Mouse (Mus musculus): ENCODE measurements around the gene Itm2c. TPM values are rescaled to one million over a fixed set of nuclear protein-coding genes. Genes with fewer than 3 reads are reported as not detected.

The Itm2c gene
- total and polyA plus RNA-seq, 3 experiments: 67.5 to 149 (median 69.9) TPM

GRCm38 (mm10) chr1:85949085-85949684, 55.1 kb downstream of the Itm2c start:
- Histone ChIP-seq H3K9me3 (replicated peaks) (peaks cover 2% of the 10 kb centered on the region; the same call in 1 of the 2 replicates), H3K27me3 (ENCODE audit: insufficient read depth, low read length) (0 out of 2 replicates have a peak, but pooled peaks cover 1% of the 10 kb centered on the region), H3K4me1 (ENCODE audit: insufficient read depth, low read depth, low read length) (peaks cover 3% of the 10 kb centered on the region; the same call in 1 of the 2 replicates), H3K36me3 (replicated peaks) (no peaks in the 10 kb centered on the region), H3K4me3 (ENCODE audit: low read depth, low read length) (no peak overlapping the region)
- ATAC-seq (ENCODE audit: extremely low read depth, insufficient number of reproducible peaks, low FRiP score, poor library complexity, severe bottlenecking) (no peak), DNase-seq (ENCODE audit: low spot score) (no peak)
- no peak for TF ChIP-seq GATA2 (IDR thresholded peaks at IDR 0.05; ENCODE audit: borderline replicate concordance, low read depth, low read length)

DNA sequence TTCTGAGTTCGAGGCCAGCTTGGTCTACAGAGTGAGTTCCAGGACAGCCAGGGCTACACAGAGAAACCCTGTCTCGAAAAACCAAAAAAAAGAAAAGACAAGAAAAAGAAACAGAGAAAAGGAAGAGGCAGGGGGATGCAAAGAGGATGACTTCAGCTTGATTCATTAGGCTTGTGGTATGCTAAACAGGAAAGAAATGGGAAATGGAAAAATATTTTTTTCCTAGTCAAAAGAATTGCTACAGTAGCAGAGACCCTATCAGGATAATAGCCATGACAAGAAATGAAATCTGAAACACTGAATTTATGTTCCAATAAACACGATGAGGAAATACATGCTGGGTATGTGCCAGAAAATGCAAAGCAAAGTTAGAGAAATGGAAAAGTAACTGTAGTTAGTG, 61.1 kb downstream of the Itm2c start:
- H3K4me3 ChIP-seq (ENCODE audit: low read depth, low read length): no peak overlapping the region
- H3K36me3 ChIP-seq (replicated peaks): no peaks in the 10 kb centered on the region
- peaks cover 12% of the 10 kb centered on the region for H3K27me3 ChIP-seq (ENCODE audit: insufficient read depth, low read length)
- ATAC-seq (ENCODE audit: extremely low read depth, insufficient number of reproducible peaks, low FRiP score, poor library complexity, severe bottlenecking): no peak
- peaks cover 37% of the 10 kb centered on the region for H3K4me1 ChIP-seq (ENCODE audit: insufficient read depth, low read depth, low read length)
- TF ChIP-seq POLR2AphosphoS5 (IDR thresholded peaks at IDR 0.05; ENCODE audit: insufficient replicate concordance, low read depth, low read length) (no peak), GATA1 (IDR thresholded peaks at IDR 0.05; ENCODE audit: borderline replicate concordance, low read length) (no peak), GATA2 (IDR thresholded peaks at IDR 0.05; ENCODE audit: borderline replicate concordance, low read depth, low read length) (no peak), TAL1 (conservative IDR thresholded peaks at IDR 0.05; ENCODE audit: low read depth, low read length) (no peak), CTCF (IDR thresholded peaks at IDR 0.05; ENCODE audit: low read depth, low read length) (no peak)
- no peaks in the 10 kb centered on the region for H3K9me3 ChIP-seq (replicated peaks)
- DNase-seq (ENCODE audit: low spot score): no peak

GRCm38 (mm10) chr1:85957290-85957689, 63.2 kb downstream of the Itm2c start:
- no peak overlapping the region; the same call in 1 of the 2 replicates for H3K4me3 ChIP-seq (ENCODE audit: low read depth, low read length)
- no peaks in the 10 kb centered on the region for H3K36me3 ChIP-seq (replicated peaks)
- ATAC-seq (ENCODE audit: extremely low read depth, insufficient number of reproducible peaks, low FRiP score, poor library complexity, severe bottlenecking) (no peak), DNase-seq (ENCODE audit: low spot score) (no peak)
- peaks cover 56% of the 10 kb centered on the region for H3K4me1 ChIP-seq (ENCODE audit: insufficient read depth, low read depth, low read length)
- H3K9me3 ChIP-seq (replicated peaks): no peaks in the 10 kb centered on the region
- peaks cover 12% of the 10 kb centered on the region for H3K27me3 ChIP-seq (ENCODE audit: insufficient read depth, low read length)
- TF ChIP-seq CTCF (IDR thresholded peaks at IDR 0.05; ENCODE audit: low read depth, low read length): no peak
- no peak for TF ChIP-seq POLR2AphosphoS5 (IDR thresholded peaks at IDR 0.05; ENCODE audit: insufficient replicate concordance, low read depth, low read length)
- TF ChIP-seq GATA2 (IDR thresholded peaks at IDR 0.05; ENCODE audit: borderline replicate concordance, low read depth, low read length): no peak
- no peak for TF ChIP-seq GATA1 (IDR thresholded peaks at IDR 0.05; ENCODE audit: borderline replicate concordance, low read length)
- no peak for TF ChIP-seq TAL1 (conservative IDR thresholded peaks at IDR 0.05; ENCODE audit: low read depth, low read length)

DNA sequence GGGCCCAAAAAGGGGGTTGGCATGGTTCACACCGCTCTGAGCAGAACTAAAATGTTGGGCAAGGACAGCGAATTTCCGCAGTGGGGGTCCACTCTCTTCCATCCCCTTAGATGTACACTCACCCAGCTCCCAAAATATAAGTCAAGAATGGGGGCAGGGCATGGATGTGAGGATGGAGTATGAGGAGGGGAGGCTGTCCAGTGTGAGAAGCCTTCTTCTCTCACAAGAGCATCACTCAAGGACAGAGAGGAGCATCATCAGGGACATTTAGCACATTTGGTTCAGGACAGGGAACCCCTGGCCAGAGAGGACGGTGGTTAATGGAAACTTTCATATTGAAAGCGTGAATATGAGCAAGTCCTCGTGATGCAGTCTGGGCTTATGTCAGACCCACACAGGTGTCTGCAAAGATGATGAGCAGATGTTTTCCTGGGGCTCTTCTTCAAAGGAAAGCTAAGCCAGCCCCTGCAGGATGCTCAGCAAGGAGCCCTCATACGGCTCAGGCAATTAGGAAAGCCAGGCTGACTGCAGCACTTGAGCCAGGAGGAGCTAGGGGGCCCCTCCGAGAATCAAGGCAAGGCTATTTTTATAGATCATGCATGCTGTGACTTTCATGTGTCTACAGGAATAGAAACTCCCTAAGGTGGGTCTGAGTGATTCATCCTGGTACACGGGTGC, 64.0 kb downstream of the Itm2c start:
- no peak overlapping the region for H3K4me3 ChIP-seq (ENCODE audit: low read depth, low read length)

More for the DNA sequence above, 64.0 kb downstream of the Itm2c start:
- ATAC-seq (ENCODE audit: extremely low read depth, insufficient number of reproducible peaks, low FRiP score, poor library complexity, severe bottlenecking) (no peak), DNase-seq (ENCODE audit: low spot score) (no peak)
- peaks cover 12% of the 10 kb centered on the region for H3K27me3 ChIP-seq (ENCODE audit: insufficient read depth, low read length)
- no peaks in the 10 kb centered on the region for H3K9me3 ChIP-seq (replicated peaks)
- peaks cover 57% of the 10 kb centered on the region for H3K4me1 ChIP-seq (ENCODE audit: insufficient read depth, low read depth, low read length)
- TF ChIP-seq CTCF (IDR thresholded peaks at IDR 0.05; ENCODE audit: low read depth, low read length) (no peak), GATA1 (IDR thresholded peaks at IDR 0.05; ENCODE audit: borderline replicate concordance, low read length) (no peak), TAL1 (conservative IDR thresholded peaks at IDR 0.05; ENCODE audit: low read depth, low read length) (no peak), GATA2 (IDR thresholded peaks at IDR 0.05; ENCODE audit: borderline replicate concordance, low read depth, low read length) (no peak), POLR2AphosphoS5 (IDR thresholded peaks at IDR 0.05; ENCODE audit: insufficient replicate concordance, low read depth, low read length) (no peak)
- H3K36me3 ChIP-seq (replicated peaks): no peaks in the 10 kb centered on the region

Other genes starting within 250 kb of the Itm2c start
- gene Sp100, start 244.3 kb upstream of the Itm2c start, total RNA-seq (2014; fragmentation: Nextera tagmentation): not detected in 2 replicates
- 0.64 and 0.76 TPM in 2 replicates for gene Sp100, start 244.3 kb upstream of the Itm2c start, total RNA-seq (2017)
- gene Sp100, start 244.3 kb upstream of the Itm2c start, polyA plus RNA-seq (2012): not detected in 2 replicates
- not detected in 2 replicates for gene A630001G21Rik, start 115.6 kb upstream of the Itm2c start, total RNA-seq (2014; fragmentation: Nextera tagmentation)
- 0.16 and 0.46 TPM in 2 replicates for gene A630001G21Rik, start 115.6 kb upstream of the Itm2c start, total RNA-seq (2017)
- not detected in 2 replicates for gene A630001G21Rik, start 115.6 kb upstream of the Itm2c start, polyA plus RNA-seq (2012)
- gene Cab39, start 100.8 kb upstream of the Itm2c start, total RNA-seq (2014; fragmentation: Nextera tagmentation): 147 and 159 TPM in 2 replicates
- gene Cab39, start 100.8 kb upstream of the Itm2c start, total RNA-seq (2017): 208 and 231 TPM in 2 replicates
- 41.8 and 51.3 TPM in 2 replicates for gene Cab39, start 100.8 kb upstream of the Itm2c start, polyA plus RNA-seq (2012)
- not detected in 2 replicates for gene 4933407L21Rik, start 34.2 kb downstream of the Itm2c start, total RNA-seq (2014; fragmentation: Nextera tagmentation)
- gene 4933407L21Rik, start 34.2 kb downstream of the Itm2c start, total RNA-seq (2017): 0.05 TPM in 1 of 2 replicates, not detected in the other
- not detected in 2 replicates for gene 4933407L21Rik, start 34.2 kb downstream of the Itm2c start, polyA plus RNA-seq (2012)
- 0.30 and 0.44 TPM in 2 replicates for gene Gpr55, start 66.7 kb downstream of the Itm2c start, total RNA-seq (2014; fragmentation: Nextera tagmentation)
- gene Gpr55, start 66.7 kb downstream of the Itm2c start, total RNA-seq (2017): 0.93 and 1.2 TPM in 2 replicates
- 0.14 and 0.37 TPM in 2 replicates for gene Gpr55, start 66.7 kb downstream of the Itm2c start, polyA plus RNA-seq (2012)
- gene Spata3, start 122.5 kb downstream of the Itm2c start, total RNA-seq (2014; fragmentation: Nextera tagmentation): not detected in 2 replicates
- gene Spata3, start 122.5 kb downstream of the Itm2c start, total RNA-seq (2017): 0.52 TPM in 1 of 2 replicates, not detected in the other
- not detected in 2 replicates for gene Spata3, start 122.5 kb downstream of the Itm2c start, polyA plus RNA-seq (2012)
- not detected in 2 replicates for gene 2810459M11Rik, start 151.6 kb downstream of the Itm2c start, total RNA-seq (2014; fragmentation: Nextera tagmentation)
- 0.11 TPM in 1 of 2 replicates, not detected in the other for gene 2810459M11Rik, start 151.6 kb downstream of the Itm2c start, total RNA-seq (2017)
- not detected in 2 replicates for gene 2810459M11Rik, start 151.6 kb downstream of the Itm2c start, polyA plus RNA-seq (2012)
- 172 and 231 TPM in 2 replicates for gene Psmd1, start 170.1 kb downstream of the Itm2c start, total RNA-seq (2014; fragmentation: Nextera tagmentation)
- gene Psmd1, start 170.1 kb downstream of the Itm2c start, total RNA-seq (2017): 176 and 200 TPM in 2 replicates
- 25.5 and 42.8 TPM in 2 replicates for gene Psmd1, start 170.1 kb downstream of the Itm2c start, polyA plus RNA-seq (2012)
- not detected in 2 replicates for gene Htr2b, start 217.7 kb downstream of the Itm2c start, total RNA-seq (2014; fragmentation: Nextera tagmentation)
- gene Htr2b, start 217.7 kb downstream of the Itm2c start, total RNA-seq (2017): 0.11 and 0.12 TPM in 2 replicates
- gene Htr2b, start 217.7 kb downstream of the Itm2c start, polyA plus RNA-seq (2012): not detected in 2 replicates
- 8.2 and 15.5 TPM in 2 replicates for gene Gm21972, start 239.4 kb downstream of the Itm2c start, total RNA-seq (2014; fragmentation: Nextera tagmentation)
- gene Gm21972, start 239.4 kb downstream of the Itm2c start, total RNA-seq (2017): 9.3 and 17.7 TPM in 2 replicates
- 9.2 and 10.7 TPM in 2 replicates for gene Gm21972, start 239.4 kb downstream of the Itm2c start, polyA plus RNA-seq (2012)

Data from G1E (cell line).